Comparison of ENCODE assay signal across 13 mouse cellular contexts in genomic region chr7:75575800-75576585, GRCm38 (mm10).
A peak's percentile ranks its signal among the peaks of the same experiment; 100 is the strongest.
DNase-seq lines count a peak whose midpoint lies in the region; ATAC-seq and TF ChIP-seq lines count a peak whose summit lies in the region.
"Had no signal": no experiment of that assay in that cellular context is flagged by ENCODE, and none has a peak within 500 bp of the region (broad histone marks: within the 10 kb centered on the region; RNA-seq: fewer than 3 reads in every experiment).

No protein-coding gene starts in this region.

- peak overlapping the region; percentile 67 for H3K27ac ChIP-seq in heart, embryonic 10.5 days
- peak overlapping the region; percentile 85 for H3K27ac ChIP-seq in lung, embryonic 14.5 days (ENCODE audit: low read depth)
- peak overlapping the region; percentile 64 for H3K27ac ChIP-seq in intestine, embryonic 15.5 days
- H3K27ac ChIP-seq in midbrain, embryonic 13.5 days, result no peak overlapping the region
- H3K27ac ChIP-seq in hindbrain, embryonic 10.5 days, result no peak overlapping the region

- DNase-seq in heart, embryonic 10.5 days (ENCODE audit: low spot score), result no peak
- DNase-seq in heart, postnatal 10 days, result no peak
- no peak for DNase-seq in lung, embryonic 14.5 days
- no peak for DNase-seq in lung, postnatal 10 days
- DNase-seq in splenic B cell, adult 2 months (ENCODE audit: low read depth, low spot score), result peak; percentile 55
- no peak for DNase-seq in hindbrain, embryonic 10.5 days (ENCODE audit: low spot score)
- DNase-seq: adrenal gland, postnatal 25 days; cerebellum, adult 2 months; kidney, adult 18-20 months; left cerebral cortex, postnatal 4 days; thymus, adult 18-20 months had no signal

- H3K36me3 ChIP-seq in heart, embryonic 10.5 days, result peaks cover 17% of the 10 kb centered on the region; the same call in 1 of the 2 replicates
- peaks cover 9% of the 10 kb centered on the region for H3K36me3 ChIP-seq in lung, embryonic 14.5 days (ENCODE audit: insufficient read depth)
- peaks cover 4% of the 10 kb centered on the region; the same call in 1 of the 2 replicates for H3K36me3 ChIP-seq in intestine, embryonic 15.5 days
- no peaks in the 10 kb centered on the region for H3K36me3 ChIP-seq in splenic B cell, adult 2 months (ENCODE audit: control insufficient read depth, insufficient read depth, low read length, poor library complexity, severe bottlenecking)
- 0 out of 2 replicates have a peak, but pooled peaks cover 6% of the 10 kb centered on the region for H3K36me3 ChIP-seq in midbrain, embryonic 13.5 days
- peaks cover 17% of the 10 kb centered on the region for H3K36me3 ChIP-seq in hindbrain, embryonic 10.5 days

- peak overlapping the region; percentile 12; the same call in 1 of the 2 replicates for H3K4me2 ChIP-seq in lung, embryonic 14.5 days
- H3K4me2 ChIP-seq in intestine, embryonic 15.5 days (replicated peaks), result 0 out of 2 replicates have a peak overlapping the region, but pooled peaks have one; percentile 14
- H3K4me2 ChIP-seq in midbrain, embryonic 13.5 days (replicated peaks), result no peak overlapping the region

- ATAC-seq in lung, embryonic 14.5 days (ENCODE audit: insufficient read depth), result no peak
- ATAC-seq in intestine, embryonic 15.5 days, result no peak
- no peak for ATAC-seq in midbrain, embryonic 13.5 days

- no peaks in the 10 kb centered on the region for H3K9me3 ChIP-seq in heart, embryonic 10.5 days
- H3K9me3 ChIP-seq in lung, embryonic 14.5 days (ENCODE audit: low read depth, low read length), result no peaks in the 10 kb centered on the region
- H3K9me3 ChIP-seq in intestine, embryonic 15.5 days, result no peaks in the 10 kb centered on the region
- H3K9me3 ChIP-seq in midbrain, embryonic 13.5 days, result no peaks in the 10 kb centered on the region
- H3K9me3 ChIP-seq in hindbrain, embryonic 10.5 days, result no peaks in the 10 kb centered on the region

- TF ChIP-seq CTCF in lung, embryonic 14.5 days (IDR thresholded peaks at IDR 0.05; ENCODE audit: low read depth), result no peak

- H3K4me3 ChIP-seq in heart, embryonic 10.5 days, result no peak overlapping the region
- no peak overlapping the region for H3K4me3 ChIP-seq in lung, embryonic 14.5 days (ENCODE audit: low read depth, low read length)
- no peak overlapping the region for H3K4me3 ChIP-seq in intestine, embryonic 15.5 days (replicated peaks)
- no peak overlapping the region for H3K4me3 ChIP-seq in midbrain, embryonic 13.5 days (replicated peaks)
- H3K4me3 ChIP-seq in hindbrain, embryonic 10.5 days, result no peak overlapping the region

- H3K27me3 ChIP-seq in heart, embryonic 10.5 days (ENCODE audit: insufficient read depth, poor library complexity, severe bottlenecking), result no peaks in the 10 kb centered on the region
- H3K27me3 ChIP-seq in lung, embryonic 14.5 days (ENCODE audit: insufficient read depth, low read length), result no peaks in the 10 kb centered on the region
- H3K27me3 ChIP-seq in intestine, embryonic 15.5 days (replicated peaks), result no peaks in the 10 kb centered on the region
- no peaks in the 10 kb centered on the region for H3K27me3 ChIP-seq in splenic B cell, adult 2 months (ENCODE audit: control insufficient read depth, insufficient read depth, low read length, poor library complexity, severe bottlenecking)
- no peaks in the 10 kb centered on the region for H3K27me3 ChIP-seq in midbrain, embryonic 13.5 days
- no peaks in the 10 kb centered on the region for H3K27me3 ChIP-seq in hindbrain, embryonic 10.5 days (ENCODE audit: insufficient read depth, poor library complexity, severe bottlenecking)

- H3K4me1 ChIP-seq in heart, embryonic 10.5 days, result peaks cover 29% of the 10 kb centered on the region
- H3K4me1 ChIP-seq in lung, embryonic 14.5 days (ENCODE audit: insufficient read depth), result peaks cover 19% of the 10 kb centered on the region
- H3K4me1 ChIP-seq in intestine, embryonic 15.5 days (replicated peaks), result peaks cover 11% of the 10 kb centered on the region; the same call in 1 of the 2 replicates
- 0 out of 2 replicates have a peak, but pooled peaks cover 6% of the 10 kb centered on the region for H3K4me1 ChIP-seq in midbrain, embryonic 13.5 days (replicated peaks)
- H3K4me1 ChIP-seq in hindbrain, embryonic 10.5 days (replicated peaks), result no peaks in the 10 kb centered on the region

- no peak overlapping the region for H3K9ac ChIP-seq in lung, embryonic 14.5 days
- no peak overlapping the region for H3K9ac ChIP-seq in intestine, embryonic 15.5 days
- no peak overlapping the region for H3K9ac ChIP-seq in midbrain, embryonic 13.5 days (replicated peaks)

- 91% methylated on average over 1 of the region's 1 CpGs for WGBS in heart, embryonic 10.5 days
- 79% methylated on average over 1 of the region's 1 CpGs for WGBS in lung, embryonic 14.5 days
- 75% methylated on average over 1 of the region's 1 CpGs for WGBS in intestine, embryonic 15.5 days
- 95% methylated on average over 1 of the region's 1 CpGs for WGBS in midbrain, embryonic 13.5 days
- WGBS in hindbrain, embryonic 10.5 days, result 88% methylated on average over 1 of the region's 1 CpGs

- intact Hi-C loops in heart, postnatal 10 days (cut with DNase I), result loop anchor here (5.0 kb wide), 1 partner anchor 131 kb away; no protein-coding TSS in a partner anchor

Comparison
In these comparisons a context has a peak if more than half of its experiments do, and no peak if none do; other contexts are left out.
1. H3K27ac ChIP-seq: peak in heart, embryonic 10.5 days (single experiment), lung, embryonic 14.5 days (single experiment) and intestine, embryonic 15.5 days (single experiment); none in midbrain, embryonic 13.5 days (single experiment) and hindbrain, embryonic 10.5 days (single experiment).